11 mouse cellular contexts compared by ENCODE assay signal in genomic region chr11:86742605-86743004, GRCm38 (mm10). TPM values are rescaled to one million over a fixed set of nuclear protein-coding genes. Genes with fewer than 3 reads are reported as not detected.
DNase-seq lines count a peak whose midpoint lies in the region; ATAC-seq and TF ChIP-seq lines count a peak whose summit lies in the region.
"Had no signal": no experiment of that assay in that cellular context is flagged by ENCODE, and none has a peak within 500 bp of the region (broad histone marks: within the 10 kb centered on the region; RNA-seq: fewer than 3 reads in every experiment).

No protein-coding gene starts in this region.

- H3K4me3 ChIP-seq in gastrocnemius, adult 2 months = no peak overlapping the region
- peak overlapping the region; percentile 57 for H3K4me3 ChIP-seq in megakaryocyte, embryonic 14.5 days (replicated peaks)
- no peak overlapping the region for H3K4me3 ChIP-seq in liver, embryonic 11.5 days (ENCODE audit: low read depth, low read length)
- H3K4me3 ChIP-seq: forebrain, embryonic 13.5 days had no signal

- no peak for TF ChIP-seq CTCF in gastrocnemius, adult 2 months (IDR thresholded peaks at IDR 0.05)

- H3K4me1 ChIP-seq in megakaryocyte, embryonic 14.5 days = peaks cover 81% of the 10 kb centered on the region
- peaks cover 58% of the 10 kb centered on the region for H3K4me1 ChIP-seq in liver, embryonic 11.5 days (replicated peaks; ENCODE audit: control insufficient read depth, insufficient read depth, low read length)

- H3K36me3 ChIP-seq in megakaryocyte, embryonic 14.5 days (replicated peaks; ENCODE audit: low read length) = peaks cover 29% of the 10 kb centered on the region
- no peaks in the 10 kb centered on the region for H3K36me3 ChIP-seq in liver, embryonic 11.5 days (ENCODE audit: control insufficient read depth, insufficient read depth, low read length)

- H3K9ac ChIP-seq in liver, embryonic 11.5 days (ENCODE audit: low read depth, low read length) = no peak overlapping the region
- H3K9ac ChIP-seq: forebrain, embryonic 13.5 days had no signal

- H3K27me3 ChIP-seq in megakaryocyte, embryonic 14.5 days (replicated peaks) = no peaks in the 10 kb centered on the region
- no peaks in the 10 kb centered on the region for H3K27me3 ChIP-seq in liver, embryonic 11.5 days (replicated peaks; ENCODE audit: control insufficient read depth, insufficient read depth, low read length)
- H3K27me3 ChIP-seq: forebrain, embryonic 13.5 days had no signal

- DNase-seq in gastrocnemius, adult 2 months = no peak
- DNase-seq in gastrocnemius, postnatal 10 days = no peak
- DNase-seq in liver, embryonic 11.5 days (ENCODE audit: low spot score) = no peak
- DNase-seq in testis, postnatal 14 days (ENCODE audit: low spot score) = peak; percentile 41
- DNase-seq in adrenal gland, adult 2 months = no peak
- no peak for DNase-seq in cerebellum, adult 8-10 months
- DNase-seq: embryo, embryonic 11 days; lung, postnatal 14 days had no signal

- 13% methylated on average over 2 of the region's 2 CpGs for WGBS in liver, embryonic 11.5 days

- H3K4me2 ChIP-seq in liver, embryonic 11.5 days = peak overlapping the region; percentile 42
- H3K4me2 ChIP-seq: forebrain, embryonic 13.5 days had no signal

- no peak for ATAC-seq in megakaryocyte, adult 5-6 weeks (ENCODE audit: poor library complexity, severe bottlenecking)
- ATAC-seq in liver, embryonic 11.5 days (replicated peaks; ENCODE audit: low FRiP score) = peak; percentile 98
- ATAC-seq: forebrain, embryonic 13.5 days had no signal

- H3K27ac ChIP-seq in gastrocnemius, adult 2 months = peak overlapping the region; percentile 82
- peak overlapping the region; percentile 80 for H3K27ac ChIP-seq in liver, embryonic 11.5 days (ENCODE audit: low read depth, low read length)
- H3K27ac ChIP-seq: forebrain, embryonic 13.5 days had no signal

- intact Hi-C loops in gastrocnemius, adult 2 months (cut with DNase I) = no loop called here

- H3K9me3 ChIP-seq in megakaryocyte, embryonic 14.5 days = no peaks in the 10 kb centered on the region
- no peaks in the 10 kb centered on the region for H3K9me3 ChIP-seq in liver, embryonic 11.5 days (ENCODE audit: control insufficient read depth, low read length)
- H3K9me3 ChIP-seq: forebrain, embryonic 13.5 days had no signal

RNA-seq across cellular contexts. Expression of gene Cltc, which starts 14.8 kb away (rescaled TPM):
- 100 to 1,000 TPM; 134 to 136 TPM for total RNA-seq in gastrocnemius, adult 2 months (2021)
- total RNA-seq in gastrocnemius, postnatal 10 days (2021) = 100 to 1,000 TPM; 144 to 179 TPM
- polyA plus RNA-seq in megakaryocyte, embryonic 14.5 days (2012; ENCODE audit: insufficient read depth, low replicate concordance) = 8.7 and 11.1 TPM in 2 replicates
- total RNA-seq in megakaryocyte, adult 5-6 weeks (2015) = 272 and 311 TPM in 2 replicates
- total RNA-seq in megakaryocyte, adult 5-6 weeks (2017) = 184 and 190 TPM in 2 replicates
- polyA plus RNA-seq in liver, embryonic 11.5 days (2014; fragmentation: Nextera tagmentation; extraction: Ambion mirVana) = 157 and 185 TPM in 2 replicates
- 100 to 1,000 TPM; 256 to 440 TPM for total RNA-seq in adrenal gland, adult 2 months (2021)
- polyA plus RNA-seq in adrenal gland, adult 2 months (2012; rRNA removed) = 63.5 and 81.1 TPM in 2 replicates

RNA-seq across cellular contexts. Expression of gene Ptrh2, which starts 58.8 kb away (rescaled TPM):
- 1 to 10 TPM; 6.0 to 7.9 TPM for total RNA-seq in gastrocnemius, adult 2 months (2021)
- 1 to 10 TPM; 8.1 to 8.5 TPM for total RNA-seq in gastrocnemius, postnatal 10 days (2021)
- polyA plus RNA-seq in megakaryocyte, embryonic 14.5 days (2012; ENCODE audit: insufficient read depth, low replicate concordance) = 0.45 TPM in 1 of 2 replicates, not detected in the other
- total RNA-seq in megakaryocyte, adult 5-6 weeks (2015) = 11.8 and 12.2 TPM in 2 replicates
- 12.9 and 14.6 TPM in 2 replicates for total RNA-seq in megakaryocyte, adult 5-6 weeks (2017)
- polyA plus RNA-seq in liver, embryonic 11.5 days (2014; fragmentation: Nextera tagmentation; extraction: Ambion mirVana) = 39.6 and 40.5 TPM in 2 replicates
- 10 to 100 TPM; 11.7 to 17.4 TPM for total RNA-seq in adrenal gland, adult 2 months (2021)
- polyA plus RNA-seq in adrenal gland, adult 2 months (2012; rRNA removed) = 3.0 and 6.2 TPM in 2 replicates

RNA-seq across cellular contexts. Expression of gene Vmp1, which starts 59.0 kb away (rescaled TPM):
- 100 to 1,000 TPM in 1 of 2 experiments, 10 to 100 TPM in 1; 84.0 to 115 TPM for total RNA-seq in gastrocnemius, adult 2 months (2021)
- 10 to 100 TPM; 55.6 to 58.5 TPM for total RNA-seq in gastrocnemius, postnatal 10 days (2021)
- polyA plus RNA-seq in megakaryocyte, embryonic 14.5 days (2012; ENCODE audit: insufficient read depth, low replicate concordance) = 3.5 and 25.4 TPM in 2 replicates
- 172 and 215 TPM in 2 replicates for total RNA-seq in megakaryocyte, adult 5-6 weeks (2015)
- 137 and 163 TPM in 2 replicates for total RNA-seq in megakaryocyte, adult 5-6 weeks (2017)
- polyA plus RNA-seq in liver, embryonic 11.5 days (2014; fragmentation: Nextera tagmentation; extraction: Ambion mirVana) = 112 and 130 TPM in 2 replicates
- total RNA-seq in adrenal gland, adult 2 months (2021) = 100 to 1,000 TPM; 124 to 139 TPM
- 12.9 and 18.3 TPM in 2 replicates for polyA plus RNA-seq in adrenal gland, adult 2 months (2012; rRNA removed)
